Mouse (Mus musculus): ENCODE measurements around the gene Lcp2. TPM values are rescaled to one million over a fixed set of nuclear protein-coding genes. Genes with fewer than 3 reads are reported as not detected.

The Lcp2 gene
- polyA plus RNA-seq, 1 experiment from 2014 or later, result 2.0 TPM

DNA sequence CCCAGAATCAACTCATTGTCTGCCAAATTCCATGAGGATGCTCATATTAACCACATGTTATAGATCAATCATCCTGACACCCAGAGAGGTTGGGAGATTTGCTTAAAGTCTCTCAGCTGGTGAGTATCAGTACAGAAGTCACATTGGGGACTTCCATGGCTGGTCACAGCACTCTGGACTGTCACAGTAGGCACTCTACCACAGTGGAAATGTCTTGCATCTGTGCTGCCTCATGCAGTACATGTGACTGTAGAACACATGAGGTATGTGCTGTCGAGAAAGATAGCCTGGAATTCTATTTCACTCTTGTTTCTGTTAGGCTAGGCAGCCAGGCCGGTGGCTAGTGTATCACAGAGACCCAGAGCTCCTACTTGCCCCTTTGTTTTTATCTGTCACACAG is 11.9 kb upstream of the Lcp2 start:
- Histone ChIP-seq H3K9ac (ENCODE audit: low read length) (no peak overlapping the region), H3K27me3 (ENCODE audit: control insufficient read depth, insufficient read depth, low read length) (no peaks in the 10 kb centered on the region), H3K4me2 (ENCODE audit: low read depth, low read length, severe bottlenecking) (no peak overlapping the region), H3K4me3 (ENCODE audit: low read depth, low read length) (no peak overlapping the region), H3K27ac (ENCODE audit: low read depth, low read length) (no peak overlapping the region), H3K9me3 (ENCODE audit: control insufficient read depth, low read length) (no peaks in the 10 kb centered on the region), H3K4me1 (replicated peaks; ENCODE audit: control insufficient read depth, insufficient read depth, low read length) (no peaks in the 10 kb centered on the region), H3K36me3 (ENCODE audit: control insufficient read depth, insufficient read depth, low read length) (no peaks in the 10 kb centered on the region)
- DNase-seq (ENCODE audit: low spot score) (no peak), ATAC-seq (replicated peaks; ENCODE audit: low FRiP score) (no peak)
- WGBS, result 69% methylated on average over 2 of the region's 2 CpGs

DNA sequence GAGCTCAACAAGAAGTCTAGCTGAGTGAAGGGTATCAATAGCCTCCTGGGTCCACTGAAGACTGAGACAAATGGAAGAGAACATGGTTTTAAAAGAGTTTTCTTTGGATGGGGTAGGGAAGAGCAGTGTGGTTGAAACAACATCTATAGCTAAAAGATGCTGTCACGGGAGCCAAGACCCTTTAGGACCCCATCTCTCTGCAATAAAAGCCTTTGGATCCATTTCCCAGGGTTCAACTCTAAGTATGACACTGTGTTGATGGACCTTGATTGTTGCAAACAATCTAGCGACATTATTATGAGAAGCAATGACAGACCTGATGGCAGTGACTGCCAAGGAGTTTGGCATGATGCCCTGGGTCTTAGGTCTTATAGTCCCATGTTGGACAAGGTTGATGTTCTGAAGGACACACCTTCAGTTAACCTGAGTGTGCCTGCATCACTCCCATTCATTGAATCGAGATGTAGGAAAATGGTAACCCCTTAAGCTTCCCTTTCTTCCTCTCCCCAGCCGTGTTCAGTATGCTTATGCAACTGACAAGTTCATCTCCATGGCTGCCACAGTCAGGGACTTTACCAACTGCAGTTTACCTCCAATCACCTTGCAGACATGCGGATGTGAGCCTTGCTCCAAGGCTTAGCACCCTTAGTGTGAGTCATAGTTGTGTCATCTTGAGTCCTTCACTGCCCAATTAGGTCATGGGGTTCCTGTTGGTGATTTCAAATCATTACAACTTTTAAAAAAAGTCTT is 10.6 kb upstream of the Lcp2 start:
- Histone ChIP-seq H3K9me3 (ENCODE audit: control insufficient read depth, low read length) (no peaks in the 10 kb centered on the region), H3K4me3 (ENCODE audit: low read depth, low read length) (no peak overlapping the region), H3K27ac (ENCODE audit: low read depth, low read length) (no peak overlapping the region), H3K4me2 (ENCODE audit: low read depth, low read length, severe bottlenecking) (no peak overlapping the region), H3K9ac (ENCODE audit: low read length) (no peak overlapping the region), H3K27me3 (ENCODE audit: control insufficient read depth, insufficient read depth, low read length) (no peaks in the 10 kb centered on the region), H3K36me3 (ENCODE audit: control insufficient read depth, insufficient read depth, low read length) (no peaks in the 10 kb centered on the region), H3K4me1 (replicated peaks; ENCODE audit: control insufficient read depth, insufficient read depth, low read length) (no peaks in the 10 kb centered on the region)
- DNase-seq (ENCODE audit: low spot score), result no peak
- no peak for ATAC-seq (replicated peaks; ENCODE audit: low FRiP score)
- WGBS, result 84% methylated on average over 5 of the region's 5 CpGs

DNA sequence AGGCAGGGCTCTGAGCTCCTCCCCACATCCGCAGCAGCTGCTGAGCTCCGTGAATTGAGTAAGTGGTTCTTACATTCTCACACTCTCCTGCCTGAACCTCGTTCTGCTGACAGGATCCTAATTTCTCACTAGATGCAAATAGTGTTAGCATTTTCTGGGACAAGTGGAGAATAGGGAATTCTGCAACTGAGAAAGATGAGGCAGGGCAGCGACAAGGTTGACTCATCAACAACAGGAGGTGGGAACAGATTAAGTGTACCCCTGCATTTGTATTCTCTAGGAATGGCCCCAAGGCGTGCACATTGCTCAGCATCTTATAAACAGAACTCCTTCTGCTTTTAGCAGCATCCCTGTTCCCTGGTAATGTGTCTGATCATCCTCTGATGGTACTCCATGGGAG is 6.7 kb upstream of the Lcp2 start:
- Histone ChIP-seq H3K27me3 (ENCODE audit: control insufficient read depth, insufficient read depth, low read length) (no peaks in the 10 kb centered on the region), H3K27ac (ENCODE audit: low read depth, low read length) (no peak overlapping the region), H3K4me2 (ENCODE audit: low read depth, low read length, severe bottlenecking) (no peak overlapping the region), H3K4me1 (replicated peaks; ENCODE audit: control insufficient read depth, insufficient read depth, low read length) (no peaks in the 10 kb centered on the region), H3K9ac (ENCODE audit: low read length) (no peak overlapping the region), H3K4me3 (ENCODE audit: low read depth, low read length) (no peak overlapping the region), H3K9me3 (ENCODE audit: control insufficient read depth, low read length) (no peaks in the 10 kb centered on the region), H3K36me3 (ENCODE audit: control insufficient read depth, insufficient read depth, low read length) (no peaks in the 10 kb centered on the region)
- 85% methylated on average over 5 of the region's 5 CpGs for WGBS
- no peak for DNase-seq (ENCODE audit: low spot score)
- ATAC-seq (replicated peaks; ENCODE audit: low FRiP score), result no peak

DNA sequence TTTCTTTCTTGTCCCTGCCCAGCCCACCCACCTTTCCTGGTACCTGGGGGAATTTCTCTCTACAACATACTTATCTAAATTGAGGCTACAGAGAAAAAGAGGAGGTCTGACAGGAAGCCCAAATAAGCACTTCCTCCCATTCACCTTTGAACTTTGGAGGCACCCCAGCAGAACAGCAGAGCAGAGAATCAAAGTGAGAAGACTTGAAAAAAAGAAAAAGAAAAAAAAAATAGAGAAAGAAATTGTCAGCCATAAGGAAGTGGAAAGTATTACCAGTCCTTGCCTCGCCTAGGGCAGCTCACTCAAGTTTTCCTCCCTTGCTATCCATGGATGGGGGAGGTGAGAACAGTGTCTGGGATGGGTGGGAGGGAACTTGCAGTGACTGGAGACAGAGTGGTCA is 3.9 kb upstream of the Lcp2 start:
- H3K9me3 ChIP-seq (ENCODE audit: control insufficient read depth, low read length), result no peaks in the 10 kb centered on the region
- ATAC-seq (replicated peaks; ENCODE audit: low FRiP score) (no peak), DNase-seq (ENCODE audit: low spot score) (no peak)
- H3K4me3 ChIP-seq (ENCODE audit: low read depth, low read length), result no peak overlapping the region
- H3K27ac ChIP-seq (ENCODE audit: low read depth, low read length), result no peak overlapping the region
- H3K27me3 ChIP-seq (ENCODE audit: control insufficient read depth, insufficient read depth, low read length), result no peaks in the 10 kb centered on the region
- H3K9ac ChIP-seq (ENCODE audit: low read length), result no peak overlapping the region
- no peak overlapping the region for H3K4me2 ChIP-seq (ENCODE audit: low read depth, low read length, severe bottlenecking)
- no peaks in the 10 kb centered on the region for H3K36me3 ChIP-seq (ENCODE audit: control insufficient read depth, insufficient read depth, low read length)
- no peaks in the 10 kb centered on the region for H3K4me1 ChIP-seq (replicated peaks; ENCODE audit: control insufficient read depth, insufficient read depth, low read length)
- 74% methylated on average over 1 of the region's 1 CpGs for WGBS

DNA sequence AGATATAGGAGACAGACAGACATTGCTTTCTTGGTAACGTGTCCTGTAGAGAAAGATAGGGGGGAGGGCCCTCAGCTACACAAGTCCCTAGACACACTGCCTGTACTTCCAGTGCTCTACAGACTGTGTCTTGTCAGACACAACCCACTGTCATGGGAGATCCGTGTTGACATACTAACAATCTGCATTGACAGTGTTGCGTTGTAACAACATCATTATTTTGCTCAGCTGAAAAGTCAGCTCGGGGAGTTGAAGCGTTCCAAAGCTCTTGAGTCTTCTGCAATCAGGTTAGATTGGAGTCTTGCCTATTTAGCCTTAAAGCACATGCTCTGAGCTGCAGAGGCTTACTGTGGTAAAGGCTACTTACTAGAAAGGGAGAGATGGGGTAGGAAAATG is 820 bp downstream of the Lcp2 start:
- no peaks in the 10 kb centered on the region for H3K36me3 ChIP-seq (ENCODE audit: control insufficient read depth, insufficient read depth, low read length)
- no peak overlapping the region for H3K9ac ChIP-seq (ENCODE audit: low read length)
- no peaks in the 10 kb centered on the region for H3K4me1 ChIP-seq (replicated peaks; ENCODE audit: control insufficient read depth, insufficient read depth, low read length)
- ATAC-seq (replicated peaks; ENCODE audit: low FRiP score) (no peak), DNase-seq (ENCODE audit: low spot score) (no peak)
- no peak overlapping the region for H3K4me3 ChIP-seq (ENCODE audit: low read depth, low read length)
- H3K27ac ChIP-seq (ENCODE audit: low read depth, low read length), result no peak overlapping the region
- H3K9me3 ChIP-seq (ENCODE audit: control insufficient read depth, low read length), result no peaks in the 10 kb centered on the region
- 90% methylated on average over 5 of the region's 5 CpGs for WGBS
- H3K27me3 ChIP-seq (ENCODE audit: control insufficient read depth, insufficient read depth, low read length), result no peaks in the 10 kb centered on the region
- no peak overlapping the region for H3K4me2 ChIP-seq (ENCODE audit: low read depth, low read length, severe bottlenecking)

DNA sequence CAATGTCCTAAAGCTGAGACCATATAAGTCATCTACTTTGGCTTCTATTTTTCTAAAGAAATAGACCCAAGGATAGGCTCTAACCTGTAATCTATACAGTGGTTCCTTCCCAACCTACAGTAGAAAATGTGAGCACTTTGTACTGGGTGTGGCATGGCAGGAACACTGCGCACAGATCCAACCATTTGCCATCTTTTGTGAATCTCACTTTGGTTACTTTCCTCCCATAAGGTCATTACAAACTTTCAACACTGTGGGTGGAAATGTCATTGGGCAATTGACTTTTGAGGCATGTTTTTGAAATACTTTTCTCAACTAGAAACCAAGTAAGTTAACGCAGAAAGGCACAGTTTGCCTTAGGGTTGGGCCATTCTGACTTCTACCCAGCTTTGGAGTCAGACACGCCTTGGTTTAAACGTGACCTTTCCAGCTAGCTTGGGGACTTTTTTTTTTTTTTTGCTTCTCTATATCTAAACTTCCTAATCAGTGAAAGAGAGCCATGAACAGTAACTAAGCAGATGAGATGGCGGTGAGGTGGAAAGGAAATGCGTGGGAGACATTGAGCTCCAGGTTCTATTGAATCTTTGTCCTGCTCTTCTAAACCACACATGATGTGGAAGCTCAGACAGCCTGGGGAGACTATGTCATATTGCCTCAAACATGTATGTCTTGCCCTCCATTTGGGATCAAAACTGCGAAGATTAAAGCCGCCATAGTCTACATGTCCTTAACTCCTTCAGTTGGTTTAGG is 1.8 kb downstream of the Lcp2 start:
- 94% methylated on average over 8 of the region's 8 CpGs for WGBS
- ATAC-seq (replicated peaks; ENCODE audit: low FRiP score), result no peak

DNA sequence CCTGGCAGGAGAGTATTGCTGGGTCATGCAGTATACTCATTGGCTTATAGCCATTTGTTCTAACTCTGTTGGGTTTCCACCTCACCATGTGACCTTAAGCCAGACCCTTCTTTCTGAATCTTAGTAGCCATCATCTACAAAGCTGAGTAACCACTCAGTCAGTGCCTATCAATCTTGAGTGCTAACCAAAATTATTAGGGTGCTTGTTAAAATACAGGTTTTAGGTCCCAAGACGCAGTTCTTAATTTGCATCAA is 2.3 kb downstream of the Lcp2 start:
- Histone ChIP-seq H3K4me2 (ENCODE audit: low read depth, low read length, severe bottlenecking) (no peak overlapping the region), H3K9me3 (ENCODE audit: control insufficient read depth, low read length) (no peaks in the 10 kb centered on the region), H3K27me3 (ENCODE audit: control insufficient read depth, insufficient read depth, low read length) (no peaks in the 10 kb centered on the region), H3K36me3 (ENCODE audit: control insufficient read depth, insufficient read depth, low read length) (no peaks in the 10 kb centered on the region), H3K9ac (ENCODE audit: low read length) (no peak overlapping the region), H3K4me3 (ENCODE audit: low read depth, low read length) (no peak overlapping the region), H3K27ac (ENCODE audit: low read depth, low read length) (no peak overlapping the region), H3K4me1 (replicated peaks; ENCODE audit: control insufficient read depth, insufficient read depth, low read length) (no peaks in the 10 kb centered on the region)
- WGBS, result 87% methylated on average over 1 of the region's 1 CpGs
- ATAC-seq (replicated peaks; ENCODE audit: low FRiP score) (no peak), DNase-seq (ENCODE audit: low spot score) (no peak)

More for the DNA sequence above, 1.8 kb downstream of the Lcp2 start:
- no peaks in the 10 kb centered on the region for H3K4me1 ChIP-seq (replicated peaks; ENCODE audit: control insufficient read depth, insufficient read depth, low read length)
- H3K9ac ChIP-seq (ENCODE audit: low read length), result no peak overlapping the region
- no peak overlapping the region for H3K4me3 ChIP-seq (ENCODE audit: low read depth, low read length)
- no peaks in the 10 kb centered on the region for H3K36me3 ChIP-seq (ENCODE audit: control insufficient read depth, insufficient read depth, low read length)
- H3K27ac ChIP-seq (ENCODE audit: low read depth, low read length), result no peak overlapping the region
- no peaks in the 10 kb centered on the region for H3K27me3 ChIP-seq (ENCODE audit: control insufficient read depth, insufficient read depth, low read length)
- no peak overlapping the region for H3K4me2 ChIP-seq (ENCODE audit: low read depth, low read length, severe bottlenecking)
- H3K9me3 ChIP-seq (ENCODE audit: control insufficient read depth, low read length), result no peaks in the 10 kb centered on the region
- no peak for DNase-seq (ENCODE audit: low spot score)

DNA sequence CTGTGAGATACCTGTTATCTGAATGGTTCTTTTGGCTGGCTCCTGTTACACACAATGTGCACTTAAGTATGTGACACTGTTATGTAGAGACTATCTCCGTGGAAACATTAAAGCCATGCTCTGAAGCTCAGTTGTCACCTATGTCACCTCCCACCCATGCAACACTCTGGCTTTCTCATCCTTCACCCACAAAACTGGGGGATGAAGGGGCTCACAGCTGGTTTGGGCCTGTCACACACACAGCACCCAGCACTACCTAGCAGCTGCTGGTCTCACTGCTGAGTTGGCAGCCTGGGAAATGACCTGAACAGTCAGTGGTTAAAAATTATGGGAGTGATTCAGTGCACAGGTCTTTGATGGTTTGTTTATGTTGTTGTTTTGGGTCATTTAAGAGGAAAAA is 3.3 kb downstream of the Lcp2 start:
- WGBS, result 93% methylated on average over 1 of the region's 1 CpGs
- Histone ChIP-seq H3K4me2 (ENCODE audit: low read depth, low read length, severe bottlenecking) (no peak overlapping the region), H3K36me3 (ENCODE audit: control insufficient read depth, insufficient read depth, low read length) (no peaks in the 10 kb centered on the region), H3K27ac (ENCODE audit: low read depth, low read length) (no peak overlapping the region), H3K9me3 (ENCODE audit: control insufficient read depth, low read length) (no peaks in the 10 kb centered on the region), H3K9ac (ENCODE audit: low read length) (no peak overlapping the region), H3K27me3 (ENCODE audit: control insufficient read depth, insufficient read depth, low read length) (no peaks in the 10 kb centered on the region), H3K4me1 (replicated peaks; ENCODE audit: control insufficient read depth, insufficient read depth, low read length) (no peaks in the 10 kb centered on the region), H3K4me3 (ENCODE audit: low read depth, low read length) (no peak overlapping the region)
- ATAC-seq (replicated peaks; ENCODE audit: low FRiP score) (no peak), DNase-seq (ENCODE audit: low spot score) (no peak)

DNA sequence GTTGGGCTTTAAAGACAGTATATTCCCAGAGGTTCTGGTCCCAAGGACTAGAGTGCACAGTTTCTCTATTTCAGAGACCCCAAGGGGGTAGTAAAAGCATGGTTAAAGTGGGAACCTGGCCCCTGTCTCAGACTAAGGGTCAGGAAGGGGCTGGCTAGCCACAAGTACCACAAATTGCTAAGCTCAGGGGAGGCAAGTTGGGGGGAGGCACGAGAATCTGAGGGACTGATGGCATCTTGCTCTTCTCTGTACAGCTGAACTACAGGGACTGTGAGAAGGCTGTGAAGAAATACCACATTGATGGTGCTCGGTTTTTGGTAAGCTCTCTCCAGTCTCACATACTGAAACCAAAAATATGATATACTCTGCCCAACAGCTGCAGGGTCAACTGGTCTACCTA is 3.9 kb downstream of the Lcp2 start:
- DNase-seq (ENCODE audit: low spot score) (no peak), ATAC-seq (replicated peaks; ENCODE audit: low FRiP score) (no peak)
- 66% methylated on average over 2 of the region's 2 CpGs for WGBS
- Histone ChIP-seq H3K9ac (ENCODE audit: low read length) (no peak overlapping the region), H3K27me3 (ENCODE audit: control insufficient read depth, insufficient read depth, low read length) (no peaks in the 10 kb centered on the region), H3K36me3 (ENCODE audit: control insufficient read depth, insufficient read depth, low read length) (no peaks in the 10 kb centered on the region), H3K4me2 (ENCODE audit: low read depth, low read length, severe bottlenecking) (no peak overlapping the region), H3K9me3 (ENCODE audit: control insufficient read depth, low read length) (no peaks in the 10 kb centered on the region), H3K4me3 (ENCODE audit: low read depth, low read length) (no peak overlapping the region), H3K4me1 (replicated peaks; ENCODE audit: control insufficient read depth, insufficient read depth, low read length) (no peaks in the 10 kb centered on the region), H3K27ac (ENCODE audit: low read depth, low read length) (no peak overlapping the region)
